Mouse (Mus musculus) thymus, postnatal 4 days (tissue): ENCODE results near the gene Hspa2.
"Not testable (repeated sequence)": the region's sequence is repeated elsewhere in the genome, so short reads cannot be mapped to it uniquely, and the experiment has no call there.

ENCODE experiments used
- DNase-seq: peaks from one replicate; pipeline ENCODE4 v3.0.0; 2021

Hspa2 gene

GRCm38 (mm10) chr12:76435549-76435948 is 31.6 kb downstream of the Hspa2 start:
- DNase-seq, result no peak

DNA sequence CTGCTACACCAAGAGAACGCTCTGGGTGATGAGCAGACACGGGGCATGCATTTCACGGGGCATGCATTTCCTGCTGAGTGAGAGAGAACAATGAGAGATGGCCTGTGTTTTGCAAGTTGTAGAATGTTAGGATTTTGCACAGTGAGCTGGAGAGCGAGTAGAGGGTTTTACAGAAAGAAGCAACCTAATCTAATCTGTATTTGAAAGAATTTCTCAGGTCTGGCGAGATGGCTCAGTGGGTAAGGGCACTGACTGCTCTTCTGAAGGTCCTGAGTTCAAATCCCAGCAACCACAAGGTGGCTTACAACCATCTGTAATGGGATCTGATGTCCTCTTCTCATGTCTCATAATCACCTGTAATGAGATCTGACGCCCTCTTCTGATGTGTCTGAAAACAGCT is 39.5 kb downstream of the Hspa2 start:
- not testable (repeated sequence) for DNase-seq

GRCm38 (mm10) chr12:76444359-76444772 is 40.4 kb downstream of the Hspa2 start:
- DNase-seq, result no peak

DNA sequence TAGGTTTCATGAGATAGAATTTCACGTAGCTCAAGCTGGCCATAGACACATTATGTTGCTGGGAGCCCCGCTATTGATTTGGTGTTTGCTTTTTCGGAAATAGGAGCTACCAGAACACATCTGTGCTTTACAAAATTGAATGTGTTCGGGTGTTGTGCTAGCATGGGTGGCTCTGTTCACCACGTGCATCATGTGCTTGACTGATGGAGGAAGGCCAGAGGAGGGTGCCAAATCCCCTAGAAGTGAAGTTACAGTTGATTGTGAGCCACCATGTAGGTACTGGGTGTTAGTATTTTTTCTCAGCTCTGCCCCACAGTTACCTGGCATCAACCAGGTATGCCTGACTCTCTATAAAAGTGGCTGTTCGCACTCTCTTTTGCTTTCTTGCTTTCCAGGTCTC is 40.9 kb downstream of the Hspa2 start:
- no peak for DNase-seq

- DNase-seq, result no peak
Measured at GRCm38 (mm10) chr12:76446201-76446600, 42.2 kb downstream of the Hspa2 start.

DNA sequence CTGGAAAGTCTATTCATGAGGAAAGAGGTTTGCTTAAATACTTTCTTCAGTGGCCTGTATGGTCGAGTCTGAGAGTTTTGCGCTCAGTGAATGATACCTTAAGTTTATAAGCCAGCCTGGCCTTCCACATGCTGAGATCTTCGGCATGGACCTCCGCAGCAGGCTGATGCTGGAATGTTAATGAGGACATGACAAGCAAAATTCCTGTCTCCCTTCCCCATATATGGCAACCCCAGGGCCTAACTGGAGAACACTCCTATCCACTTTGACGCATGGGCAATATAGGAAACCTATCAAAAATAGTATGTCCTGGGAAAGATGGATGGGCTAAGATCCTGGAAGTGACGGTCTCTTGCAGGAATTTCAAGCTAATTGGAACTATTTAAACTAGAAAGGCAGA is 44.2 kb downstream of the Hspa2 start:
- no peak for DNase-seq

GRCm38 (mm10) chr12:76452203-76452602 is 48.2 kb downstream of the Hspa2 start:
- DNase-seq, result no peak
